Mouse (Mus musculus): ENCODE measurements around the gene A730015C16Rik. TPM values are rescaled to one million over a fixed set of nuclear protein-coding genes. Genes with fewer than 3 reads are reported as not detected.

The A730015C16Rik gene
- polyA plus RNA-seq (2015; fragmentation: Nextera tagmentation; extraction: Ambion mirVana), result 0.97 and 1.1 TPM in 2 replicates

GRCm38 (mm10) chr4:108848505-108848848 lies at the start of gene A730015C16Rik:
Gene A730015C16Rik (minus strand): TSS chr4:108848619.
- peak within 1 kb of the TSS; percentile 97 for H3K4me2 ChIP-seq
- H3K27me3 ChIP-seq, result no peaks in the 10 kb centered on the region
- peaks cover 32% of the 10 kb centered on the region for H3K4me1 ChIP-seq (replicated peaks)
- WGBS, result 9% methylated on average over 20 of the region's 20 CpGs
- ATAC-seq (ENCODE audit: low FRiP score, low read depth), result peak; percentile 29; the same call in 1 of the 2 replicates
- H3K27ac ChIP-seq (replicated peaks), result peak within 1 kb of the TSS; percentile 84
- no peaks in the 10 kb centered on the region for H3K9me3 ChIP-seq
- H3K4me3 ChIP-seq, result peak within 1 kb of the TSS; percentile 85
- H3K36me3 ChIP-seq, result peaks cover 15% of the 10 kb centered on the region
- peak within 1 kb of the TSS; percentile 84 for H3K9ac ChIP-seq

DNA sequence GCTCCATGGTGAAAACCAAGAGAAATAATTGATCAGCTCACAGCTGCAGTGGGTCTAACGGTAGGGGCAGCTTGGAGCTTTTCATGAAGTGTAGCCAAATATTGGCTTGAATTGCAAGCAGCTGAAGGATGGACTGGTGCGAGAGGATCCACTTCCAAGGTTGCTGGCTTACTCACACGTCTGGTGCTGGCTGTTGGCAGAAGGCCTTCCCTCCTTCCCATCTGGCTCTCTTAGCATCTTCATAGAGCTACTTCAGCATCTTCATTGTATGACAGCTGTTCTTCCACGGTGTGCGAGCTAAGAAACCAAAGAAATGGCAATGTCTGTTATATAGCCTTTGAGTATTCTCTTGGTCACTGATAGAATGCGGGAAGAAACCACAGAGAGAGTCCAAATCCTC lies 42.5 kb upstream of the A730015C16Rik start:
- WGBS, result 80% methylated on average over 6 of the region's 6 CpGs
- no peak overlapping the region for H3K9ac ChIP-seq
- H3K9me3 ChIP-seq, result no peaks in the 10 kb centered on the region
- no peak for ATAC-seq (ENCODE audit: low FRiP score, low read depth)
- no peak overlapping the region for H3K4me2 ChIP-seq
- H3K4me1 ChIP-seq (replicated peaks), result no peaks in the 10 kb centered on the region
- no peaks in the 10 kb centered on the region for H3K27me3 ChIP-seq
- no peak overlapping the region for H3K27ac ChIP-seq (replicated peaks)
- H3K36me3 ChIP-seq, result no peaks in the 10 kb centered on the region
- no peak overlapping the region for H3K4me3 ChIP-seq

DNA sequence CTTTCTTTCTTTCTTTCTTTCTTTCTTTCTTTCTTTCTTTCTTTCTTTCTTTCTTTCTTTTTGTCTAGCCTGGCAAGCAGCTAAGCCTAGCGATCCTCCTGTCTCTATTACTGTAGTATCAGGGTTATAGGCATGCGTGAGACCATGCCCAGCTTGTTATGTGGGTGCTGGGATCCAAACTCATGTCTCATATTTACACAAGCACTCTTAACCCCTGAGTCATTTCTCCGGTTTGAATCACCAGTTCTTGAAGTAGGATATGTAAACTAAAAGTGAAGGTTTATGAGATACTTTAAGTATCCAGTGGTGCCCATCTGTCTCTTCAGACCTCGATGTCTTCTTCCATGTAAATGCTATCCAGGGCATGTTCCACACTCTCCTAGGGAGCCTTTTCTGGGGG lies 39.0 kb upstream of the A730015C16Rik start:
- no peaks in the 10 kb centered on the region for H3K27me3 ChIP-seq
- no peak overlapping the region for H3K4me3 ChIP-seq
- no peaks in the 10 kb centered on the region for H3K9me3 ChIP-seq
- H3K4me1 ChIP-seq (replicated peaks), result no peaks in the 10 kb centered on the region; the same call in 1 of the 2 replicates
- no peak for ATAC-seq (ENCODE audit: low FRiP score, low read depth)
- no peak overlapping the region for H3K27ac ChIP-seq (replicated peaks)
- H3K36me3 ChIP-seq, result no peaks in the 10 kb centered on the region
- no peak overlapping the region for H3K9ac ChIP-seq
- 91% methylated on average over 4 of the region's 4 CpGs for WGBS
- no peak overlapping the region for H3K4me2 ChIP-seq

DNA sequence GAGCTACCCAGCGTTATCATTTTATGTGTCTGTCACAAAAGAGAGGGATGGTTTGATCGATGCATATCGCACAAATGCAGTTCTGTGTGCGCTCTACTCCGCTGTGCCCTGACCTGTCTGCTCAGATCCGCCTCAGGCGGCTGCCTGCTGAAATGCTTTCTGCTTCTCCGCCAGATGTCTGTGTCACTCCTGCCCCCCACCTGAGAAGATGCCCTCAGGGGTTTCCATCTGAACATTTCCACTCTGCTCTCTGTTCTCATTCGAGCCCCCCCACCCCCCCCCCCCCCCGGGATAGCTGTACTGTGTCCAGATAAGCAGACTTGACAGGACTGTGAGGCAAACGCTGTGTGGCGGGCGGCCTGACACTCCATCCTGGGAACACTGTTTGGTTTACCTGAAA lies 35.4 kb upstream of the A730015C16Rik start:
- peaks cover 10% of the 10 kb centered on the region for H3K4me1 ChIP-seq (replicated peaks)
- 53% methylated on average over 13 of the region's 13 CpGs for WGBS
- no peak for ATAC-seq (ENCODE audit: low FRiP score, low read depth)
- H3K4me3 ChIP-seq, result no peak overlapping the region
- no peaks in the 10 kb centered on the region for H3K27me3 ChIP-seq
- H3K27ac ChIP-seq (replicated peaks), result no peak overlapping the region
- no peaks in the 10 kb centered on the region for H3K9me3 ChIP-seq
- no peaks in the 10 kb centered on the region for H3K36me3 ChIP-seq
- H3K4me2 ChIP-seq, result no peak overlapping the region
- H3K9ac ChIP-seq, result no peak overlapping the region

- H3K36me3 ChIP-seq, result no peaks in the 10 kb centered on the region
- peak; percentile 93 for ATAC-seq (ENCODE audit: low FRiP score, low read depth)
- H3K9ac ChIP-seq, result peak within 1 kb of the TSS; percentile 70
- no peaks in the 10 kb centered on the region for H3K9me3 ChIP-seq
- peak within 1 kb of the TSS; percentile 77 for H3K27ac ChIP-seq (replicated peaks)
- H3K4me2 ChIP-seq, result peak within 1 kb of the TSS; percentile 85
- peak within 1 kb of the TSS; percentile 71 for H3K4me3 ChIP-seq
- WGBS, result under 1% methylated on average over 46 of the region's 46 CpGs
- H3K4me1 ChIP-seq (replicated peaks), result peaks cover 13% of the 10 kb centered on the region
- H3K27me3 ChIP-seq, result no peaks in the 10 kb centered on the region
Observed at GRCm38 (mm10) chr4:108878963-108879822, 30.8 kb upstream of the A730015C16Rik start, which contains the start of gene Rab3b. Gene Rab3b (plus strand): TSS chr4:108879063.

DNA sequence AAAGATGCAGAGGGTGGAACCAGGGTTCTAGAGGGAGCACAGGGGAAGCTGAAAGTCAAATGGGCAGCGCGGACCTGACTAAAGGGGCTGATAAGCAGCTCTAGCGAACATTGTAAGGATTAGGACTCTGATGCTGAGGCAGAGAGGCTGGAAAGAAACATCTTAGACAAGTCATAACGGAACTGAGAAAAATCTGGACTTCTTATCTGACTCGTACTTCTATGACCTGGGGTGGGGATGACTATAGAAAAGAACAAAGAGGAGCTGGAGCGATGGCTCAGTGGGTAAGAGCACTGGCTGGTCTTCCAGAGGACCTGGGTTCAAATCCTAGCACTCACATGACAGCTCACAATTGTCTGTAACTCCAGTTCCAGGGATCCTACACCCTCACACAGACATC lies 29.5 kb upstream of the A730015C16Rik start:
- no peaks in the 10 kb centered on the region for H3K27me3 ChIP-seq
- no peak for ATAC-seq (ENCODE audit: low FRiP score, low read depth)
- peaks cover 13% of the 10 kb centered on the region; the same call in 1 of the 2 replicates for H3K4me1 ChIP-seq (replicated peaks)
- H3K27ac ChIP-seq (replicated peaks), result no peak overlapping the region
- H3K9ac ChIP-seq, result no peak overlapping the region
- H3K9me3 ChIP-seq, result no peaks in the 10 kb centered on the region
- H3K4me2 ChIP-seq, result no peak overlapping the region
- WGBS, result 81% methylated on average over 6 of the region's 6 CpGs
- H3K36me3 ChIP-seq, result no peaks in the 10 kb centered on the region
- no peak overlapping the region for H3K4me3 ChIP-seq

DNA sequence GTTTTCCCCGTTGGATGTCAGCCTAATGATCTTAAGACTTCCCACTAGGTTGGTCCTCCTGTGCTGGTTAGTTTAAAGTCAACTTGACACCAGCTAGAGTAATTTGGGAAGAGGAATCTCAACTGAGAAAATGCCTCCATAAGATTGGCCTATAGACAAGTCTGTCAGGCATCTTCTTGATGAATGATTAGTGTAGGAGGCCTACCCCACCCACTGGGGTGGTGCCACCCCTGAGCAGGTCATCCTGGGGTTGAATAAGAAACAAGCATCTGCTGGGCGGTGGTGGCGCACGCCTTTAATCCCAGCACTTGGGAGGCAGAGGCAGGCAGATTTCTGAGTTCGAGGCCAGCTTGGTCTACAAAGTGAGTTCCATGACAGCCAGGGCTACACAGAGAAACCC lies 25.3 kb upstream of the A730015C16Rik start:
- Histone ChIP-seq H3K27me3 (no peaks in the 10 kb centered on the region), H3K4me3 (no peak overlapping the region), H3K36me3 (no peaks in the 10 kb centered on the region), H3K27ac (replicated peaks) (no peak overlapping the region), H3K4me1 (replicated peaks) (0 out of 2 replicates have a peak, but pooled peaks cover 3% of the 10 kb centered on the region), H3K9ac (no peak overlapping the region), H3K4me2 (no peak overlapping the region), H3K9me3 (no peaks in the 10 kb centered on the region)
- no peak for ATAC-seq (ENCODE audit: low FRiP score, low read depth)
- WGBS, result 88% methylated on average over 5 of the region's 5 CpGs

- WGBS, result 39% methylated on average over 10 of the region's 10 CpGs
- H3K9ac ChIP-seq, result no peak overlapping the region
- no peak overlapping the region for H3K4me2 ChIP-seq
- H3K36me3 ChIP-seq, result no peaks in the 10 kb centered on the region
- H3K4me1 ChIP-seq (replicated peaks), result no peaks in the 10 kb centered on the region
- no peaks in the 10 kb centered on the region for H3K27me3 ChIP-seq
- no peak overlapping the region for H3K4me3 ChIP-seq
- no peak overlapping the region for H3K27ac ChIP-seq (replicated peaks)
- H3K9me3 ChIP-seq, result no peaks in the 10 kb centered on the region
- peak; percentile 92 for ATAC-seq (ENCODE audit: low FRiP score, low read depth)
Observed at GRCm38 (mm10) chr4:108869730-108870374, 21.4 kb upstream of the A730015C16Rik start.

GRCm38 (mm10) chr4:108866806-108867205 lies 18.4 kb upstream of the A730015C16Rik start:
- H3K4me1 ChIP-seq (replicated peaks), result no peaks in the 10 kb centered on the region
- WGBS, result 84% methylated on average over 7 of the region's 7 CpGs

GRCm38 (mm10) chr4:108847715-108848504 lies 509 bp downstream of the A730015C16Rik start, which contains the start of gene Kti12:
Gene Kti12 (plus strand): TSS chr4:108847785.
- H3K4me3 ChIP-seq, result peak within 1 kb of the TSS; percentile 85
- peaks cover 10% of the 10 kb centered on the region for H3K36me3 ChIP-seq
- peak within 1 kb of the TSS; percentile 84 for H3K27ac ChIP-seq (replicated peaks)
- peak; percentile 91 for ATAC-seq (ENCODE audit: low FRiP score, low read depth)
- peaks cover 32% of the 10 kb centered on the region for H3K4me1 ChIP-seq (replicated peaks)
- no peaks in the 10 kb centered on the region for H3K9me3 ChIP-seq
- peak within 1 kb of the TSS; percentile 97 for H3K4me2 ChIP-seq
- H3K9ac ChIP-seq, result peak within 1 kb of the TSS; percentile 84
- under 1% methylated on average over 76 of the region's 77 CpGs for WGBS
- no peaks in the 10 kb centered on the region for H3K27me3 ChIP-seq

More at GRCm38 (mm10) chr4:108866806-108867205, 18.4 kb upstream of the A730015C16Rik start:
- no peaks in the 10 kb centered on the region for H3K27me3 ChIP-seq
- H3K4me3 ChIP-seq, result no peak overlapping the region
- peaks cover 11% of the 10 kb centered on the region; the same call in 1 of the 2 replicates for H3K36me3 ChIP-seq
- no peak for ATAC-seq (ENCODE audit: low FRiP score, low read depth)
- no peak overlapping the region for H3K9ac ChIP-seq
- no peaks in the 10 kb centered on the region for H3K9me3 ChIP-seq
- no peak overlapping the region for H3K27ac ChIP-seq (replicated peaks)
- no peak overlapping the region for H3K4me2 ChIP-seq

GRCm38 (mm10) chr4:108845824-108846569 lies 2.4 kb downstream of the A730015C16Rik start:
- Histone ChIP-seq H3K4me1 (replicated peaks) (peaks cover 27% of the 10 kb centered on the region), H3K9me3 (no peaks in the 10 kb centered on the region), H3K27ac (replicated peaks) (no peak overlapping the region), H3K36me3 (peaks cover 6% of the 10 kb centered on the region), H3K27me3 (no peaks in the 10 kb centered on the region), H3K9ac (no peak overlapping the region), H3K4me2 (no peak overlapping the region), H3K4me3 (no peak overlapping the region)
- no peak for ATAC-seq (ENCODE audit: low FRiP score, low read depth)
- 93% methylated on average over 5 of the region's 5 CpGs for WGBS

Measured in hindbrain, embryonic 15.5 days (tissue).